Mouse (Mus musculus): Measurements from ENCODE around the gene Kank1.
"Not testable (repeated sequence)": the region's sequence is repeated elsewhere in the genome, so short reads cannot be mapped to it uniquely, and the experiment has no call there.

Kank1 gene

GRCm38 (mm10) chr19:25450869-25451629 is 214.3 kb downstream of the Kank1 start:
- DNase-seq = peak; percentile 80

DNA sequence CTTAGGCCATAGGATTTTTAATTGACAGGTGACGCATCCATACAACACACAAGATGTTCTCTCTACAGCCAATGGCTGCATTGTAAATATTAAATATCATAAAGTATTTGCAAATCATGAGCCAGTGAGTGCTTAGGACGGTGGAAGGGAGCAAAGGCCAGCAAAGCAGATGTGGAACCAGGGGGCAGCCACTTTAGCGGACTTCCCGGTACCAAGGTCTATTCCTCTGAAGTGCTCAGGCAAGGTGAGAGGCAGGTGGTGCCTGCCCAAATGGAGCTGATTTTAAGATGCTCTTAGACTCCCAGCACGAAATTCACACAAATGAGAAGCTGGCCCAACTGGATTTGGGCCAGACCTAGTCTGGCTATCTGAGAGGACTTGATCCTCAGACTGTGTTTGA is 216.4 kb downstream of the Kank1 start:
- no peak for DNase-seq

DNA sequence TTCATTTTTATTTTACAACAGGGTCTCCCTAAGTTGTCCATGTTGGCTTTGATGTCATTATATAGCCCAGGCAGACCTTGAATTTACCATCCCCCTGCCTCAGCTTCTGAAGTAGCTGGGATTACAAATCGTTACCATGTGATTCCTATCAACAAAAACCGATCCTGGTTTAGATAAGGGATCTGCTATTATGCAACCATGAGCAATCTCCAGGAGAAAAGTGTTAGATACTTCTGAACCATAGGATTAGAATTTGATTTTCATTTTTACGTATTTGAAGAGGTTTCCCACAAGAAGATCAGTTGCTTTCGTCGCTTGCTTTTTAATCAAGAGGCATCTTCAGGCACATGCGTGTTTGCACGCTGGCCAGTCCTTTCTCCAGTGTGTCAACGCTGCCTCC is 224.0 kb downstream of the Kank1 start:
- DNase-seq = no peak

DNA sequence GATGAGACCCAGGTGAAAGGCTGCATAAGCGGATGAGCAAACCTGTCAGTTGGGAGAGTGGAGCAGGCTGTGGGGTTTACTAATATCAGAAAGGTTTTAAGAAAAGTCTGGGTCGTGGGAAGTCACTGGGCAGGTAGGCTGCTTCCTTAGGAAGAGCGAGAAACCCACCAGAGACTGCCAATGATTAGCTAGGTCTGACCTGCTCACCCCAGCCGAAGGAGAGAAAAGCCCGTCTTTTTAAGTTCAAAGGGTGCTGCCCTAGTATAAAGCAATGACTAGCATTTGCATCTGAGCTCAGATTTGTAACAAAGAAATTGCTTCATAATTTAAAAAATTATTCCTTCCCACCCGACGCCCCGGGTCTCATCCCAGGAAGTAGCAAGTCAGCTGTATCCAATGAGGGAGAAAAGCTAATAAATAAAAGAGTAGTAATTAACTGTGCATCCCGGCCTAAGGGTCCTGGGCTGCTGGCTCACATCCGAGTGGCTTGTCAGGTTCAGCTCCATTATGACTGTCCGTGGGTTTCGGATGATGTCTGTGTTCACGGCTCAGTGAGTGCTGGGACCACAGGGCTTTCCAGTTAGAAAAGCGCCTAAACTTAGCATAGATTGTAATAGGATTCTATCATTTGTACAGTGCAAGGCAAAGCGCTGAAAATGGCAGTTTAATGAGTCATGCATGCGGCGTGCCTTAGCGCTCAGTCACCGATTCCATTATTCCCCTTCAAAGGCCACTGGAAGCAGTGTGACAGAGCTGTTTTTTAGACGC is 225.0 kb downstream of the Kank1 start:
- DNase-seq = no peak

DNA sequence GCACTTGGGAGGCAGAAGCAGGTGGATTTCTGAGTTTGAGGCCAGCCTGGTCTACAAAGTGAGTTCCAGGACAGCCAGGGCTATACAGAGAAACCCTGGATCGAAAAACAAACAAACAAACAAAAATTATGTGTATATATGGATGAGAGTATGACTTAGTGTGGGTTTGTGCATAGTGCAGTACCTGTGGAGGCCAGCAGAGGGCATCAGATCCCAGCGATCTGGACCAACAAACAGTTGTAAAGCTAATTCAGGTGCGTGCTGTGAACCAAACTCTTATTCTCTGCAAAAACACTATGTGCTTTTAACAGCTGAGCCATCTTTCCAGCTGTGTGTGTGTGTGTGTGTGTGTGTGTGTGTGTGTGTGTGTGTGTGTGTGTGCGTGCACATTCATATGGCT is 239.0 kb downstream of the Kank1 start:
- DNase-seq = not testable (repeated sequence)

DNA sequence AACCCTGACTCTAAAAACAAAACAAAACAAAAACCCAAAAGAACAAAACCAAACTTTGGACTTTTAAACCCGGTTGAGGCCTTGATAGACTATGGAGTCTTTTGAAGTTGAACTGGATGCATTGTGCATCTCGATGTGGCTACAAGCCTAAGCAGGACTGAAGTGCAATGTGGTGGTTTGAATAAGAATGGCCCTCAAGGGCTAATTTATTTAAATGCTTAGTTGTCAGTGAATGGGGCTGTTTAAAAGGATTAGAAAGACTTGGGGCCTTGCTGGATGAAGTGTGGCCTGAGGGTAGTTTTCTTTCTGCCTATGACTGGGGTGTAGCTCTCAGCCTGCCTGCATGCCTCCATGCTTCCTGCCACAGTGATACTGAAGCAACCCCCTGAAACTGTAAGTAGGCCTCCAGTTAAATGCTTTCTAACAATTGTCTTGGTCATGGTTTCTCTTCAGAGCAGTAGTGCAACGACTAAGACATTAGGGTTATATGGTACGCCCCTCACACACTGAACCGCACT is 242.4 kb downstream of the Kank1 start:
- no peak for DNase-seq

DNA sequence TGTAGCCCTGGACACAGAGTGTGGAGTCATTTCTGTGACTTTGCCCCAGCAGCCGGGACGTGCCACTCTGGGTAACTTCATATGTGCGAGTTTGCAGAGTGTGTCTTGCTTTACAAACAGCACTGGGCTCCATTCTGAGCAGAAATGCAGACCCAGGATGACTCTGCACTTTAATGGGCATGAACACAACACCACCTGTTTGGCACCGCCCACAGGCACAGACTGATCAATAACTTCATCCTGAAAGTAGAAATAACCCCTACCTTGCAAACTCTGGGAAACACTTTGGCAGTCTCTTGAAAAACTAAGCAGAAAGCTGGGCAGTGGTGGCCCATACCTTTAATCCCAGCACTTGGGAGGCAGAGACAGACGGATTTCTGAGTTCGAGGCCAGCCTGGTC is 244.0 kb downstream of the Kank1 start:
- no peak for DNase-seq

Data from kidney, postnatal 14 days (tissue).